Mouse (Mus musculus) testis, adult 2 months (tissue): ENCODE results near the gene Cryba2. TPM values are rescaled to one million over a fixed set of nuclear protein-coding genes. Genes with fewer than 3 reads are reported as not detected.
A peak's percentile ranks its signal among the peaks of the same experiment; 100 is the strongest.

ENCODE experiments used
- H3K27ac ChIP-seq: fragments of 200-500 bp; 2 replicates; pipeline ENCODE4 v1.5.1; 2012; ENCODE audit warnings: low read depth, low read length; ENCODE audit not compliant: control insufficient read depth, insufficient read depth
- H3K27me3 ChIP-seq: fragments of 200-500 bp; 2 replicates; pipeline ENCODE4 v1.6.1; 2012; ENCODE audit warnings: mild to moderate bottlenecking, low read length, moderate library complexity; ENCODE audit not compliant: control insufficient read depth, insufficient read depth
- H3K36me3 ChIP-seq: fragments of 200-500 bp; 2 replicates; pipeline ENCODE4 v1.6.1; 2012; ENCODE audit warnings: mild to moderate bottlenecking, low read length; ENCODE audit not compliant: control insufficient read depth, insufficient read depth
- H3K4me1 ChIP-seq: fragments of 200-500 bp; 2 replicates; pipeline ENCODE4 v1.6.1; 2012; ENCODE audit warnings: low read length; ENCODE audit not compliant: control insufficient read depth, insufficient read depth
- H3K4me3 ChIP-seq: fragments of 200-500 bp; 2 replicates; pipeline ENCODE4 v1.5.1; 2012; ENCODE audit warnings: low read depth, mild to moderate bottlenecking, low read length, moderate library complexity, mixed read lengths; ENCODE audit not compliant: control insufficient read depth
- CTCF ChIP-seq: fragments of 200-500 bp; IDR thresholded peaks from 2 replicates; pipeline ENCODE4 v1.5.1; 2012; ENCODE audit warnings: low read depth, mild to moderate bottlenecking, inconsistent platforms, low read length, moderate library complexity; ENCODE audit not compliant: control insufficient read depth, insufficient read depth, insufficient replicate concordance
- POLR2A ChIP-seq: fragments of 200-500 bp; IDR thresholded peaks from 2 replicates; pipeline ENCODE4 v1.6.1; 2012; ENCODE audit warnings: low read depth, mild to moderate bottlenecking, inconsistent platforms, low read length, moderate library complexity; ENCODE audit not compliant: control insufficient read depth
- polyA plus RNA-seq: library from polyadenylated mRNA; depleted of rRNA; stranded (reverse); fragments of >200 nt; gene quantifications from 2 replicates; pipeline ENCODE4 v1.2.3, GENCODE M21; 2012

Gene Cryba2
- polyA plus RNA-seq, 1 experiment, result 2.0 TPM

GRCm38 (mm10) chr1:74882828-74883227, 10.1 kb downstream of the Cryba2 start:
- peak overlapping the region; percentile 66; the same call in 1 of the 2 replicates for H3K4me3 ChIP-seq
- H3K27ac ChIP-seq, result no peak overlapping the region
- TF ChIP-seq POLR2A, result no peak
- TF ChIP-seq CTCF, result no peak
- no peaks in the 10 kb centered on the region for H3K36me3 ChIP-seq
- peaks cover 12% of the 10 kb centered on the region for H3K27me3 ChIP-seq
- H3K4me1 ChIP-seq, result peaks cover 19% of the 10 kb centered on the region

- Histone ChIP-seq H3K4me1 (peaks cover 19% of the 10 kb centered on the region), H3K4me3 (peak overlapping the region; percentile 66), H3K27me3 (peaks cover 12% of the 10 kb centered on the region), H3K27ac (no peak overlapping the region), H3K36me3 (no peaks in the 10 kb centered on the region)
- TF ChIP-seq CTCF, result no peak
- TF ChIP-seq POLR2A, result no peak
Observed at GRCm38 (mm10) chr1:74882055-74882734, 10.7 kb downstream of the Cryba2 start.

- peaks cover 12% of the 10 kb centered on the region for H3K27me3 ChIP-seq
- peaks cover 19% of the 10 kb centered on the region for H3K4me1 ChIP-seq
- H3K36me3 ChIP-seq, result no peaks in the 10 kb centered on the region
- no peak overlapping the region for H3K27ac ChIP-seq
- TF ChIP-seq CTCF (peak; percentile 76; the same call in 1 of the 2 replicates), POLR2A (no peak)
- no peak overlapping the region; the same call in 1 of the 2 replicates for H3K4me3 ChIP-seq
Observed at GRCm38 (mm10) chr1:74880785-74881360, 12.1 kb downstream of the Cryba2 start.

GRCm38 (mm10) chr1:74877199-74877598, 15.7 kb downstream of the Cryba2 start:
- Histone ChIP-seq H3K36me3 (no peaks in the 10 kb centered on the region), H3K4me3 (no peak overlapping the region), H3K4me1 (peaks cover 12% of the 10 kb centered on the region), H3K27ac (no peak overlapping the region), H3K27me3 (peaks cover 8% of the 10 kb centered on the region)
- TF ChIP-seq POLR2A (no peak), CTCF (no peak)

- TF ChIP-seq POLR2A (no peak), CTCF (no peak)
- H3K36me3 ChIP-seq, result no peaks in the 10 kb centered on the region
- H3K27ac ChIP-seq, result no peak overlapping the region
- H3K4me1 ChIP-seq, result no peaks in the 10 kb centered on the region
- H3K4me3 ChIP-seq, result no peak overlapping the region
- H3K27me3 ChIP-seq, result no peaks in the 10 kb centered on the region
Observed at GRCm38 (mm10) chr1:74872218-74872617, 20.7 kb downstream of the Cryba2 start.

- Histone ChIP-seq H3K4me3 (no peak overlapping the region), H3K36me3 (no peaks in the 10 kb centered on the region), H3K27ac (no peak overlapping the region), H3K4me1 (peaks cover 12% of the 10 kb centered on the region), H3K27me3 (no peaks in the 10 kb centered on the region)
- TF ChIP-seq POLR2A, result no peak
- TF ChIP-seq CTCF, result no peak
Observed at GRCm38 (mm10) chr1:74861783-74862182, 31.2 kb downstream of the Cryba2 start.

GRCm38 (mm10) chr1:74859223-74859984, 33.5 kb downstream of the Cryba2 start:
- peaks cover 27% of the 10 kb centered on the region for H3K4me1 ChIP-seq
- H3K27me3 ChIP-seq, result peaks cover 10% of the 10 kb centered on the region; the same call in 1 of the 2 replicates
- H3K4me3 ChIP-seq, result no peak overlapping the region
- no peaks in the 10 kb centered on the region for H3K36me3 ChIP-seq
- no peak overlapping the region for H3K27ac ChIP-seq
- TF ChIP-seq CTCF (no peak), POLR2A (no peak)
